Mouse (Mus musculus): ENCODE measurements at regions not wholly inside any gene's neighbourhood (a gene's known extent, or its start where the extent isn't known, plus 50 kb on each side); places are given as distances from the start of the nearest gene placed in this dataset.
A peak's percentile ranks its signal among the peaks of the same experiment; 100 is the strongest.

DNA sequence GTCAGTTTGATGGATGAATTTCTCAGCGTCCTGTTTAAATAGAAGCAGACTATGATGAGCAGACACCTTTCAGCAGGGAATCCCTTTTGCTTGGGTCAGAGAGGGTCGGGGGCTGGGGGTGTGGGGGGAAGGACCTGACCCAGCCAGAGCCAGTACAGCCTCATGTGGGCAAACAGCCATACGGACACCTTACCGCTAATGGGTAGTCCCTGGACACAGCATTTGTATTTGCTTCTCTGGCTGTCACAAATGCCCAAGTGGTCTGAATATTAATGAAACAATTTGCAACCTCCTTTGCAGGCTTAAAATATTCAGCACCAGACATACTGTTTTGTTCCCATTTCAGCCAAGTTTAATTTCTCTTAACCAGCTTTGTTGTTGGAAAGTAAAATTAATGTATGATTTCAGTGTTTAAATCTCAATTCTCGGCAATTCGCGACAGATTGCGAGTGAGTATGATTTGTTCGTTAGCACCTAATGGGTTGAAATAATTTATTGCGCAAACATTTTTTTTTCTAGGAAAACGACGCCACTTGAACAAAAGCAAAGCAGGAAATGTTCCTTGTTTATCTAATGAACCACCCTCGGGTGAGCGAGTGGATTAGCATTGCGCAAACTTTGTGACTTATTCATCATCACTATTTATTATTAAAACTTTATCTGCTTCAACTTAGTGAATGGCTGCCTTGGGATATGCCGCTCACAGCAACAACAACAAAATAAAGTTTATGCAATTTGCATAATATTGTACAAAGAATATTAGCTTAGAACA, 166.2 kb downstream of the Cdh26 start:
- DNase-seq (ENCODE audit: low spot score in 2 of 2) = no peak

DNA sequence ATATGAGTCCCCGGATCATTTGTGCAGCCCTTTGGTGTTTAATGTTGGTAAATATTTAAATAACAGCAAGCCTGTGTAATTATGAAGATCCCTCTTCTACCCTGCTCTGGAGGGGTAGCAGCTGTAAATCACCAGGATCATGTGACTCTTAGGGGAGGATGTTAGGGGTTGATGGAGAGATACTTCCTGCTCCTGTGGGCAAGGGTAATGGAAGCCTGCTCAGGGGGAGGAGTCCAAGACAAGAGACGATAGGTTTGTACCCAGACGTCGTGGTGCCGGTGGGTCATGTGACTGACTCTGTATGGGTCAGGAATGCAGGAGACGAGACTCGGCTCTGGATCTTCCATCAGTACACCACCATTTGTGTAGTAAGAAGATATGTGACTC, 166.7 kb downstream of the Cdh26 start:
- no peak for DNase-seq (ENCODE audit: low spot score in 2 of 2)

DNA sequence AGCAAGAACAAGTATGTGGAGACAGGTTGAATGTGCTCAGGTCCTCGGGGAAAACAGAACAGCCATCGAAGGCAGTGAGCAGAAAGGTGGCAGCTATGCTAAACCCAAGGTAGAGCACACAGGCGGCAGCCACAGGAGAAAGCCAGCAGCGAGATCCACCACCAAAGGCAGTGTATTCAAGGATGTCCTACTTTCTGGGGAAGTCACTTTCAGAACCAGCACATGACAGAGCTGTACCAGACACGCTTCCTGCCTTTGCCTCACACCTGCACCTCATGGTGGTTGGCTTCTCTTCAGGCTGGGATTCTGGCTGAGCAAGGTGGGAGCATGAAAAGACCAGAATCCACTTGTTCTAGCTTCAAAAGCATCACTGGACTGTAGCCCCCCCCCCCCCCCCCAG, 168.0 kb downstream of the Cdh26 start:
- DNase-seq (ENCODE audit: low spot score in 2 of 2) = no peak

DNA sequence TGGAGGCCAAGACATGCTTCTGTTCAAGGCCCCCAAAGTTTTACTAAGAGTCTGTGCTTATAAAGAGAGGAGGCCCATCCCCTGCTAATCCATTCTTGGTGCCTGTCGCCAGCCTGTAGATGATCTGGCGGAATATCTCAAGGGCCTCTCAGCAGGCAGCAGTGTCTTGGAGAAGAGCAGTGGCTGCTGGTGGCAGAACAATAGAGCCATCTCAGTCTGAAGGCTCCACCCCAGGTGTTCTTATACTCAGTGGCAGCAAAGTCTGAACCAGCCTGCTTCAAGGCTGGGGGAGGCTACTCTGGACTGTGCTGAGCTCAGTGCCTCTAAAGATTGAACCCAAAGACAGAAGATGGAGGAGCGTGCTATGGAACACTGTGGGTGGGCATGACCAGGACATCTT, 168.5 kb downstream of the Cdh26 start:
- DNase-seq (ENCODE audit: low spot score in 2 of 2) = no peak

DNA sequence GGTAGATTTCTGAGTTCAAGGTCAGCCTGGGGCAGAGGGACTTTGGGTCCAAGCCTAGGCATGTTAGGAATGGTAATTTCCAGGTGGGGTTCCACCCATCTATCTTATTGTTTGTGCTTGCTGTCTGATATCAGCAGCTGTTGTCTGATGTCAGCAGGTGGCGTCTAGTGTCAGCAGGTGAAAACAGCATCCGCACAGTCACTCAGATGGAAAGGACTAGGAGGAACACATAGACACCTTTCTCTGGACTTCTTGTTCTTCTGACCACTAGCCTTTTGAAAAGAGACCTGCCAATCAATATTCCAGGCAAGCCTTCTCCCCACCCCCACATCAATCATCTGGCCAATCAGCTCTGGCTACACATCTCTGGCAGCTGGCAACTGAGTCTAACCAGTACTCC, 173.1 kb downstream of the Cdh26 start:
- no peak for DNase-seq (ENCODE audit: low spot score in 2 of 2)

DNA sequence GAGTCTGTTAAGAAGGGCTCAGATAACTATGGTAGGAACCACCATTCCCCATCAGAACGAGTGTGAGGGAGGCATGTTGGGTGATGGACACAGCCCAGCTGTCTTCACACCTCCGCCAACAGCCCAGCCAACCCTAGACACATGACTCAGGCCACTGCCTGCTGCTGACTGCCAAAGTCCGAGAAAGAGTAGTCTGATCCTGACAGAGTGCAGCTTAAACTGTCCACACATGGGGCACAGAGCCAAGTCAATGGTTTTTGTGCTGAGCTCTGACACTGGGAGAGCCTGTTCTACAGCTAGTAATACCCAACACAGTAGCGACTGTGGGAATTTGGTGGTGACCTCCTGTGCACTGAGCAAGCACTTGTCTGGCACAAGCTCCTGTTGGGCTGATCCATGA, 176.4 kb downstream of the Cdh26 start:
- peak; percentile 32 to 45 for DNase-seq (ENCODE audit: low spot score in 2 of 2)

DNA sequence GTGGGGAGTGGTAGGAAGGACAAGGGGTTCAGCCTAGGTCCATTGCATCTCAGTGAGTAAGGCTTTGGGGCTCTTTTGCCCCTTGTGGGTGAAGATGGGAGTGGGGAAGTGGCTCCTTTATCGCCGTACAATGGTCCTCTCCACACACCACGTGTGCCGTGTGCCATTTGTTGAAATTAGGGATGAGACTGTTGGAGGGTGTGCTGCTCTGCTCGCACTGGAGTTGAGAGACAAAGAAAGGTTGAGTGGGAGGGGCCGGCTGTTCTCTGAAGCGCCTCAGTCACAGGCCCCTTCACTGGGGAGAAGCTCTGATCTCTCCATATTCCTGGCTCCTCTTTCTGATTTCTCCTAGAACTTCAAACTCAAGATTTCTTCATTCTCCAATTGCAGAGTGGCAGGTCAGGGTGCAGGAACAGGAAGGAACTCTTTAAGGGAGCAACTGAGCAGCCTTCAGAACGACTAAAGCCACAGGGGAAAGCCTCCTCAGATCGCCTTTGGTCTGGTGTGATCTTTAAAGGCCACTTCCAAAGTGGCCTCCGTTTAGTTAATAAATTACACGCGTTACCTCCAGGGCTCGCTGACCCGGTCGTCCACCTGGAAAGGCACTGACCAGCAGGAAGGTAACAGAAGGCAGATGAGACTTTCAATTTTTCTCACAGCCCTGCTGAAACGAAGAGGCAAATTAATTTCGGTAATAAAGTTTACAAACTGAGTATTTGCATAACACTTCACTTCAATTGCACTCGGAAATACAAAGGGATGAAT, 180.1 kb downstream of the Cdh26 start:
- DNase-seq (ENCODE audit: low spot score in 2 of 2) = no peak

DNA sequence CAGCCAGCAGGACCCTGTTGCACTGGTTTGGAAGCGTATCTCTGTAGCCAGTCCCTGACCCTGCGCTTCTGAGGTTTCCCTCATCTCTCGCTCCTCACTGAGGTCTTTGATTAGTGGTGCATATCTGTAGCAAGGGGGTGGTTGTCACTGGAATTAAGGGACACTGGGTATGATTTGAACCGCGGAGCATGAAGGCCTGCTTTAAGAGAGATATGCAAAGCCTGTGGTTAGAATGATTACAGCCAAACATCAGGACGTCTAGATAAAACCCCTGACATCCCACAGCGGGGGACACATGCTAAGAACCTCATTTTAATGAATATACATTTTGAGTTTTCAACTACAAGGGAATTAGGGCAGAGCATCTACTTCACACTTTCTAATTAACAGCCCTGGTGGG, 184.4 kb downstream of the Cdh26 start:
- DNase-seq (ENCODE audit: low spot score in 2 of 2) = no peak

DNA sequence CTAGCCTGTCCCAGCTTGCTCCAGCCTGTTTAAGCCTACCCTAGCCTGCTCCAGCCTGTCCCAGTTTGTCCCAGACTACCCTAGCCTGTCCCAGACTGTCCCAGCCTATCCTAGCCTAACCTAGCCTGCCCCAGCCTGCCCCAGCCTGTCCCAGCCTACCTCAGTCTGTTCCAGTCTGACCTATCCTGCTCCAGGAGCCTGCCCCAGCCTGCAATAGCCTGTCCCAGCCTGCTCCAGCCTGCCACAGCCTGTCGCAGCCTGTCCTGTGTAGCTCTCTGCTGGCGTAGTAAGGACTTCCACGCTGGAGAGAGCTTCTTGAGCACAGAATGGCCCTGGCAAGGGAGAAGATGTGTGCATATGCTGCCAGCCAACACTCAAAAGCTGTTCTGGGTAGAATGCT, 192.5 kb downstream of the Cdh26 start:
- no peak for DNase-seq (ENCODE audit: low spot score in 2 of 2)

DNA sequence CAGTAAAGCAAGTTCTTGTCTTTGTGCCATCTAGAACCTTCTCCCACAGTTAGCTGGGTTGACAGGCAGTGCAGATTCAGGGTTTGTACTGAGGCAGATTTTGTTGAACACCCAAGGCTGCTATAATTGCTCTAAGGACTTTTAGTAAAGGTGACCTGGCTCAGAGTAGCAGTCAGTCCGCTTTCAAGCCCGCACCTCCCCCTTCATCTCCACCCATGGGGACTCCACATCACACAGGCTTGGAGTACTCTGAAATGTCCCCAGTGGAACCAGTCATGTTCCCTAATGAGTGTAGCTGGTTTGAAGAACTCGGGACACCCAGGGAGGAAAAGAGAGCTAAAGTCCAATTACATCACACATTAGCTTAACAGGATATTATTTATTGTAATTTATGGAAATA, 194.1 kb downstream of the Cdh26 start:
- no peak for DNase-seq (ENCODE audit: low spot score in 2 of 2)

DNA sequence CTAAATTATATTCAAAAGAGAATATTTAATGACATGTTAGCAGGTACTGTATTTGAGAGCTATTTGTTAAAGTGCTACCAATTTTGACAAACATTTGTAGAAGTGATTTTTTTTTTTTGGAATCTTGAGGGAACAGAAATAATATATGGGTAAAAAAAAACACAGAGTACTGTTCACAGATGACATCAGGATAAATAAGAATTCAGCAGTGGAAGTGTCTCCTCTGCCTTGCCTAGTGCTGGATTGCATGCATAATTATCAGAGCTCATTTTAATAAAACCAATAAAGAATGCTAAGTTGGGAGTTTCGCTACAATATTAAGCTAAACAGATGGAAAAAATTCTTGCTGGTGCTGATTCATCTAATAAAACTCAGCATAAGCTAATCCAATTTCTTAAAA, 194.6 kb downstream of the Cdh26 start:
- DNase-seq (ENCODE audit: low spot score in 2 of 2) = no peak

DNA sequence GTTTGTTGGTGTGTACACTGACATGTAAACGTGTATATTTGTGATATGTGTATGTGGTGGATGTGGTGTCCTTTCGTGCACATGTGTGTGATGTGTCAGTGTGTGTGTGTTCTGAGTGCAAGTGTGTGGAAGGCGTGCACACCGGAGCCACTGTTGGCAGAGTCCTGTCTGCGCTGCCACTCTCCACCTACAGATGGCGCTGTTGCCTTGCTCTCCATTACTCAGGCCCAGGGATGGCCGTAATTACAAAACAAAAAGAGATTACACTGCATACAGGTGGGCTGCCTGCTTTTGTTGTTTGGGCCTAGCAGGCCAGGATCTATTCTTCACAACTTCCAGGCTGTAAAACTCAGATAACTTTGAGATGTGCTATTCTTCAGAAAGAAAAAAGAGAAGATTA, 199.4 kb downstream of the Cdh26 start:
- DNase-seq (ENCODE audit: low spot score in 2 of 2) = peak in 1 of 2 experiments; percentile 55

DNA sequence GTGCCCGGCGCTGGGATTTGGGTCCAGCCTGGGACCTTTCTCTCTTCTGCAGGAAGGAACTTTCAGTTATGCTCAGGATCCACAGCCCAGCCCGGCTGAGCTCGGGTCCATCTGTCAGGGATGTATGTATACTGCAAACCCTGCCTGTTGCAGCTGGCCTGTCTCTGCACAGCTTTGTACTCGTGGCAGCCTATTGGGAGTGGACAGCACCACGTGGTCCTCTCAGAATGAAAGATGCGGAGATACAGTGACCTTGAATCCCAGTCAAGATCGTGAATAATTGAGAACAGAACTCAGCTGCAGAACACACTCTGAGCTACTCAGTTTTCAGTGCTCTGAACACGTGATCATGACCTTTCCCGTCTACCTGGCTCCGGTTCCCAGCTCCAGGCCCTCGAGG, 200.2 kb downstream of the Cdh26 start:
- DNase-seq (ENCODE audit: low spot score in 2 of 2) = no peak

DNA sequence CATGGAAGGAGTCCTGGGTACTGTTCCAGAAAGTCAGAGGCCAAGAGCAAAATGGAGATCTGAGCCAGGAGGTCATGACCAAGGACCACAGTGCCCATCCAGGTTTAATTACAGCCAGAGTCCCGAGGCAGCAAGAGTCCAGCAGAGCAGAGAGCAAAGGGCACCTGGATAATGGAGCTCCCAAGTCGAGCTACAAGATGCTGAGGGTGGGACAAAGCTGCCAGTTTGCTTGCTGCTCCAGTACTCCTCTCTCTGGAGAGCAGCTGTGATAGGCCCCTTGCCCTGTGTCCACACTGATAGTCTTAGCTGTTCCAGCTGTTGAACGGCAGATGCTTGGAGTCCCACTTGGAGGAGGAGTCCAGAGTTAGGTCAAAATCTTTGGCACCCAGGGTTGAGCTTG, 201.0 kb downstream of the Cdh26 start:
- DNase-seq (ENCODE audit: low spot score in 2 of 2) = no peak

DNA sequence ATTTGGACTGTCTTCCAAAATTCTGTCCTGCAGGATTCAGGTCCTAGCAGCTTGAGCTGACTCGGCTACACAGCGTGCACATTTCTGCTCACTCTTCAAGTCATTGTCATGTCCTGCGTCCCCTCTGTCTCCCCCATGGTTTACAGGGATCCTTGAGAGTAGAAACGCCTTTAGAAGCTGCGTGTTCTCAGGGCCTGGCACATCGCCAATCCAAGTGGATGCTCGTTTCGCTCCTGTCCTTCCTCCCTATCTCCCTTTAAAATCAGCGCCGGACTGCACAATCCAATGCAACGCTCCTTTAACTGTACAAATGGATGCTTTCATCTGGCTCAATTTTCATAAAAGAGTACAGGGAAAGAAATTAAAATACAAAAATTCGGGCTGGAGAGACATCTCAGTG, 201.6 kb downstream of the Cdh26 start:
- DNase-seq (ENCODE audit: low spot score in 2 of 2) = no peak

DNA sequence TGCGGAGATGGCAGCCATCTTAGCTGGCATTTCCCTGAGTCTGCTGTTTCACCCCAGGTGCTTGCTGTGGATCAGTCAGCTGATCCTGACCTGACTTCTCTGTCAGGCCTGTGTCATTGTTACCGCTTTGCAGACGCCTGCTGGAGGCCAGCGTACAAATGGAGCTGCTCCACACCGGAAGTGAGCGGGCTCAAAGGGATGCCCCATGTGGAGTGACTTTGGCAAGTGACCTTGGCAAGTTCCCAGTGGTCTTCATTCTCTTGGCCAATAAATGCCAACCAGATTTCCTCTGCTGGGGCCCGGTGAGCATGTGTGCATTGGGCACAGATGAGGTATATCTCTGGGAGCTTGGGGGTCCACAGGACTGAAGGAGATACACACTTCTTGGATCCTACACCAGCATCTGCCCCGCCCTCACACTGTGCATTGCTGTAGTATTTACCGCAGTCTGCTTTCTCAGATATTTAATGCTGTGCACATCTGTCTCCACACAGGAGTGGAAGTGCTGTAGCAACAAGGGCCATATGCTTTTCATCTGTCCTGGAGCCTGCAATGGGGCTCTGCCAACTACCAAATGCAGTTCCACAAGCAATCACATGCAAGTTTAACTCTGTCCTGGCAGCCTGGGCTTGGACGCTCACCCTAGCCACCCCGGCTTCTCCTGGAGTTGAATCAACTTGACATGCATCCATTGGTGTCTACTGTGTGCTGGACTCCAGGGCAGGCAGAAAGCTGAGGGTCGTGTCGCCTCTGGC, 202.7 kb downstream of the Cdh26 start:
- no peak for DNase-seq (ENCODE audit: low spot score in 2 of 2)

DNA sequence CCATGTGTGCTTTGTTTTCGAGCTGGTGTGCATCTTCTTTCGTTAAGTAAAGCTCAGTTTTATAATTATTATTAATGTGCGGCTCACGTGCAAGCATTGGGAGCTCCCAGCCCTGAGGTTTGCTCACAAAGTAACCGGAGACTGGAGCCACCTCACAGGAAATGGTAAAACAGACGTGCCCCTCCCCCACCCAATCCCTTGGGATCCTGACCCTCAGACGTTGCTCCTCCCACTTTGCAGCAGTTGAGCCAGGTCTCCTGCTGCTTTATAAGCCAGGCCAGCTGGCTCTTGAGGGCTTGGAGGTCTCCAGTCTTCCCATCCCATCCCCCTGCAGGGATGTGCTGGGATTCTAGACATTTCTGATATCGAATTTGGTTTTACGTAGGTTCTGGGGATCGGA, 203.8 kb downstream of the Cdh26 start:
- DNase-seq (ENCODE audit: low spot score in 2 of 2) = no peak

DNA sequence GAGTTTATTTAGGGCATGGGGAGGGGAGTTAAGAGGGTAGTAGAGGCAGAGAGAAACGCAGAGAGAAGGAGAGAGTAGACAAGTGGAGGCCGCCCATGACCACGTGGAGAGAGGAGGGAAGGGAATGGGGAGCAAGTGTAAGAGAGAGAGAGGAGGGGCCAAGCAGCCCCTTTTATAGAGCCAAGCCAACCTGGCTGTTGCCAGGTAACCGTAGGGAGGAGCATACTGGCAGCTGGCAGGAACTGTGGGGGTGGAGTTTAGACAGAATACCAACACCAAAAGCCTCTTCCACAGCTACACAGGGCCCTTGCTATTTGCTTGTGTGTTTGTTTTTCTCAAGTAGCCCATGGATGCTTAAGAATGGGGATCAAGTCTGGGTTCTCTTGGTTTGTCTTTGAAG, 205.4 kb downstream of the Cdh26 start:
- DNase-seq (ENCODE audit: low spot score in 2 of 2) = no peak

DNA sequence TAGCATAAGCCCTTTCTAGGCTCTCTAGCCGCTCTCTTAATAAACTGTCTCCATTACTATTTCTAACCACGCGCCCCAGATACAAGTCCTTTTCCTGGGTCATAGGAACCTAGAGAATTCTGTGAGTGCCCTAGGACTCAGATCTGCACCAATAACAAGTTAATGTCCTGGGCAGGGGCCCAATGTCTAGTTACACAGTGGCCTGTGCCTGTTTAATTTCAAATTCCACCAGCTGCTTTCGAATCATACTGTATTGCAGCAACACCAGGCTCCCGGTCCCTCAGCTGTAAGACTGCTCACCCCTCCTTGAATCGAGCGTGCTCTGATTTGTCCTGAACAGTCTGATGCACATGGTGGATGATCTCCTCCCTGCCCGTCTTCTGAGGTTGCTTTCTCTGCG, 206.6 kb downstream of the Cdh26 start:
- no peak for DNase-seq (ENCODE audit: low spot score in 2 of 2)

DNA sequence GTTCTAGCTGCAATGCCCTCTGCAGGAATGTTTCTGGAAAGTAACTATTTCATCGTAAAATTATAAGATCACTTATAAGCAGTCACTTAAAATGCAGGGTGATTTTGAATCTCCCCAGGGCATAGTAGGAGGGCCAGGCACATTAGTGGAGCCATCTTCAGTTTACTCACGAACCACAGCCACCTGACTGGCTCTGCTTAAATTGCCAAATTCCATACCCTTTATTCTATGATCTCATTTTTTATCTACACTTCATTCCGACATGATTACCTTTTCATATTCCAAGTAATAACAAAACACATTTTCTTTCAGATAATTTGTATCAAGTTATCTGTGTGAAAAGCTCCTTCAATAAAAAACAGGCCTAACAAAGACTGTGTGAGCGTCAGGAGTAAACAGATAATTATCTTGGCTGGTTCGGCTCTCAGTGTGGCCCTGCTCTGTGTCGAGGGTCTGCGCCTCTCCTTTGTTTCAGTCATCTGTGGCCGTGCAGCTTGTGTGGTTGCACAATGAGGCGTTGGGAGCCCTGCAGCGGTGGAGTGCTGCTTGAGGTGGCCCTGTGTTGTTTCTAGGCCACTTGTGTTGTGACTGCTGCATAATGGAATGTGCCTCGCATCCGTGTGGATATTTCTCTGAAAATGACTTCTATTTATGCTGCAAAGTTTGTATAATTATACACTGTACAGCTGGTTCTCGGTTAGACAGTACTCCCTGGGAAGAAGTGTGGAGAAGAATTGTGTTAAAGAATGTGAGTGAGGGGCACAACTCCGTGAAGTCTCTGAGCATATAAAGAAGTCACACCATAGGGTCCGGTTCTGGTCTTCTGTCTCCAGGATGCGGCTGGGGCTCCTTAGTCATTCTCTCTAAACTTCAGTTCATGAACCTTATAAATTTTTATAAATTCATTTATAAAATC, 212.1 kb downstream of the Cdh26 start:
- DNase-seq (ENCODE audit: low spot score in 2 of 2) = no peak

DNA sequence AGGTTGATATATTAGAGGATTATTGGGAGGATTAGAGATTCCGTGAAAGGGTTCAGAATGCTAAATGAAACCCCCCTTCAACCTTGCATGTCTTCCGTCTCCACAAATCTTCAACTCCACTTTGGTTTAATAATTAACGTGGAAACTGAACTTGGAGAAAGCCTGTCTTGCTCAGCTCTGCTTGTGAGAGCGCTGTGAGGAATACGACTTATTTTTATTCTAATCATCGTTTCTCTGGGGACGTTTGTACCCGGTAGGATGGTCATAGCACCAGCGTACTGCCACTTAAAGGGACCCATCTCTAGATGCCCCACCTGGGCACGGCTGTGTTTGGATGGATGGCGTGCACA, 212.7 kb downstream of the Cdh26 start:
- DNase-seq (ENCODE audit: low spot score in 2 of 2) = no peak

DNA sequence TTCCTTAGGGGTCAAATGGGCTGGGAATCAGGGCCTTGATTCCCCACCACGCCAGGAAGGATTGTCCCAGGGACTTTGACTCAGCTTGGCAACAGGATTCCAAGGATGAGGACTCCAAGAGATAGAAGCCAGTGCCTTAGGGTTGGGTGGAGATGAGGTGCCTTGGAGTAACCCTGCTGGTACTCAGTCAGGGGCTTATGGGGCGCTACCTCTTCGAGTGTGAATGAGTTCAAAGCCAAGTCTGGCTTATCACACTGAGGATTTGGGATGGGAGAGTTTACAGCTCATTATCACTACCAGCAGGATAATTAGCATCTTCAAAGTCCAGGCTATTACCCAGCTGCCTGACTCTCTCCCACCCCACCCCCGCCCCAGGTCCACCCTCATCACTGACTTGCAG, 213.5 kb downstream of the Cdh26 start:
- no peak for DNase-seq (ENCODE audit: low spot score in 2 of 2)

Data from frontal cortex, postnatal 10 days (tissue).